Mouse (Mus musculus): ENCODE measurements around the gene Flt1. TPM values are rescaled to one million over a fixed set of nuclear protein-coding genes. Genes with fewer than 3 reads are reported as not detected.
A peak's percentile ranks its signal among the peaks of the same experiment; 100 is the strongest.

The Flt1 gene
- total and polyA plus RNA-seq, 3 experiments: 0.03 to 0.08 TPM; not detected in 1

- H3K9ac ChIP-seq (ENCODE audit: control insufficient read depth, low read depth, low read length, poor library complexity, severe bottlenecking): no peak overlapping the region
- H3K79me2 ChIP-seq (ENCODE audit: control insufficient read depth, insufficient read depth, low read length, poor library complexity): no peaks in the 10 kb centered on the region
- no peaks in the 10 kb centered on the region for H3K27me3 ChIP-seq (ENCODE audit: control insufficient read depth in 1 of 2, insufficient read depth in 2 of 2, low read length in 2 of 2)
- no peak for TF ChIP-seq MYC (IDR thresholded peaks at IDR 0.05; ENCODE audit: low read depth, low read length)
- no peak for TF ChIP-seq POLR2A (IDR thresholded peaks at IDR 0.05; ENCODE audit: control insufficient read depth in 1 of 2, insufficient read depth in 1 of 2, low read depth in 1 of 2, low read length in 2 of 2, poor library complexity in 1 of 2)
- no peak for TF ChIP-seq TCF12 (IDR thresholded peaks at IDR 0.05; ENCODE audit: low read depth, low read length)
- no peak for TF ChIP-seq NRF1 (IDR thresholded peaks at IDR 0.05; ENCODE audit: insufficient read depth, low read depth, low read length, poor library complexity, severe bottlenecking)
- no peak for TF ChIP-seq UBTF (IDR thresholded peaks at IDR 0.05; ENCODE audit: borderline replicate concordance, insufficient read depth, low read depth, low read length)
- TF ChIP-seq MAFK (IDR thresholded peaks at IDR 0.05; ENCODE audit: borderline replicate concordance, low read depth, low read length): no peak
- no peak for TF ChIP-seq ELF1 (IDR thresholded peaks at IDR 0.05; ENCODE audit: low read depth, low read length)
- no peak for TF ChIP-seq MXI1 (IDR thresholded peaks at IDR 0.05; ENCODE audit: low read depth, low read length)
- DNase-seq (ENCODE audit: low read depth, low spot score): no peak
- no peak overlapping the region for H3K4me3 ChIP-seq (ENCODE audit: control insufficient read depth in 1 of 2, insufficient read depth in 1 of 2, low read depth in 2 of 2, low read length in 2 of 2)
- H3K36me3 ChIP-seq (ENCODE audit: control insufficient read depth in 1 of 2, insufficient read depth in 2 of 2, low read length in 2 of 2): no peaks in the 10 kb centered on the region
- H3K9me3 ChIP-seq (replicated peaks; ENCODE audit: insufficient read depth, low read length): no peaks in the 10 kb centered on the region
- no peak overlapping the region for H3K27ac ChIP-seq (ENCODE audit: control insufficient read depth, low read depth, low read length)
- no peaks in the 10 kb centered on the region; a peak in 1 of 4 replicates for H3K4me1 ChIP-seq (ENCODE audit: control insufficient read depth in 1 of 2, insufficient read depth in 2 of 2, low read length in 2 of 2)
These were observed 141.2 kb downstream of the Flt1 start for GRCm38 (mm10) chr5:147584648-147585047.

- Histone ChIP-seq H3K79me2 (ENCODE audit: control insufficient read depth, insufficient read depth, low read length, poor library complexity) (no peaks in the 10 kb centered on the region), H3K9ac (ENCODE audit: control insufficient read depth, low read depth, low read length, poor library complexity, severe bottlenecking) (no peak overlapping the region), H3K27me3 (ENCODE audit: control insufficient read depth in 1 of 2, insufficient read depth in 2 of 2, low read length in 2 of 2) (no peaks in the 10 kb centered on the region), H3K9me3 (replicated peaks; ENCODE audit: insufficient read depth, low read length) (no peaks in the 10 kb centered on the region), H3K4me1 (ENCODE audit: control insufficient read depth in 1 of 2, insufficient read depth in 2 of 2, low read length in 2 of 2) (no peaks in the 10 kb centered on the region; a peak in 1 of 4 replicates), H3K27ac (ENCODE audit: control insufficient read depth, low read depth, low read length) (no peak overlapping the region), H3K36me3 (ENCODE audit: control insufficient read depth in 1 of 2, insufficient read depth in 2 of 2, low read length in 2 of 2) (no peaks in the 10 kb centered on the region), H3K4me3 (ENCODE audit: control insufficient read depth in 1 of 2, insufficient read depth in 1 of 2, low read depth in 2 of 2, low read length in 2 of 2) (no peak overlapping the region)
- TF ChIP-seq MAZ (IDR thresholded peaks at IDR 0.05; ENCODE audit: low read depth, low read length) (no peak), TAL1 (IDR thresholded peaks at IDR 0.05; ENCODE audit: low read length) (no peak), NRF1 (IDR thresholded peaks at IDR 0.05; ENCODE audit: insufficient read depth, low read depth, low read length, poor library complexity, severe bottlenecking) (no peak), POLR2AphosphoS5 (IDR thresholded peaks at IDR 0.05; ENCODE audit: borderline replicate concordance, low read depth, low read length) (no peak), MEF2A (IDR thresholded peaks at IDR 0.05; ENCODE audit: extremely low read depth, insufficient replicate concordance, low read depth, low read length, poor library complexity, severe bottlenecking) (no peak), TBP (IDR thresholded peaks at IDR 0.05; ENCODE audit: low read depth, low read length) (0 out of 2 replicates have a peak, but pooled peaks have one; percentile 15), BHLHE40 (IDR thresholded peaks at IDR 0.05; ENCODE audit: borderline replicate concordance, low read depth, low read length) (no peak), ZC3H11A (IDR thresholded peaks at IDR 0.05; ENCODE audit: low read depth, low read length) (peak; percentile 89), RAD21 (IDR thresholded peaks at IDR 0.05; ENCODE audit: low read depth, low read length) (peak; percentile 75), CHD2 (IDR thresholded peaks at IDR 0.05; ENCODE audit: low read length) (no peak), ZMIZ1 (IDR thresholded peaks at IDR 0.05; ENCODE audit: low read depth, low read length) (no peak), CTCF (IDR thresholded peaks at IDR 0.05 in 2 of 3, conservative IDR thresholded peaks at IDR 0.05 in 1 of 3; ENCODE audit: control insufficient read depth in 1 of 3, insufficient read depth in 1 of 3, low read depth in 2 of 3, low read length in 3 of 3, poor library complexity in 1 of 3, severe bottlenecking in 1 of 3) (peak; percentile 86 to 95 (median 93)), ETS1 (IDR thresholded peaks at IDR 0.05; ENCODE audit: low read depth, low read length) (no peak), SMC3 (IDR thresholded peaks at IDR 0.05; ENCODE audit: low read depth, low read length) (peak; percentile 95)
- peak; percentile 81 for DNase-seq (ENCODE audit: low read depth, low spot score)
These were observed 142.0 kb downstream of the Flt1 start for GRCm38 (mm10) chr5:147583702-147584298.

All from MEL (cell line).